Mouse (Mus musculus): ENCODE data around the gene Papss2.

Papss2 gene

GRCm38 (mm10) chr19:32710288-32710687 is 114.7 kb downstream of the Papss2 start:
- peak; percentile 77 for DNase-seq (ENCODE audit: low read depth, low spot score)

GRCm38 (mm10) chr19:32711761-32712541 is 116.4 kb downstream of the Papss2 start:
- DNase-seq (ENCODE audit: low read depth, low spot score) = peak; percentile 93

GRCm38 (mm10) chr19:32712588-32713042 is 117.0 kb downstream of the Papss2 start:
- DNase-seq (ENCODE audit: low read depth, low spot score) = peak; percentile 97

GRCm38 (mm10) chr19:32713471-32713870 is 117.9 kb downstream of the Papss2 start:
- DNase-seq (ENCODE audit: low read depth, low spot score) = no peak

- DNase-seq (ENCODE audit: low read depth, low spot score) = peak; percentile 81
Measured at GRCm38 (mm10) chr19:32715201-32715600, 119.6 kb downstream of the Papss2 start.

- no peak for DNase-seq (ENCODE audit: low read depth, low spot score)
Measured at GRCm38 (mm10) chr19:32715681-32716080, 120.1 kb downstream of the Papss2 start.
